Mouse (Mus musculus): ENCODE data around the gene Copz1. TPM values are rescaled to one million over a fixed set of nuclear protein-coding genes. Genes with fewer than 3 reads are reported as not detected.

Gene Copz1
- total RNA-seq, 2 experiments from 2014 or later = 114 TPM

DNA sequence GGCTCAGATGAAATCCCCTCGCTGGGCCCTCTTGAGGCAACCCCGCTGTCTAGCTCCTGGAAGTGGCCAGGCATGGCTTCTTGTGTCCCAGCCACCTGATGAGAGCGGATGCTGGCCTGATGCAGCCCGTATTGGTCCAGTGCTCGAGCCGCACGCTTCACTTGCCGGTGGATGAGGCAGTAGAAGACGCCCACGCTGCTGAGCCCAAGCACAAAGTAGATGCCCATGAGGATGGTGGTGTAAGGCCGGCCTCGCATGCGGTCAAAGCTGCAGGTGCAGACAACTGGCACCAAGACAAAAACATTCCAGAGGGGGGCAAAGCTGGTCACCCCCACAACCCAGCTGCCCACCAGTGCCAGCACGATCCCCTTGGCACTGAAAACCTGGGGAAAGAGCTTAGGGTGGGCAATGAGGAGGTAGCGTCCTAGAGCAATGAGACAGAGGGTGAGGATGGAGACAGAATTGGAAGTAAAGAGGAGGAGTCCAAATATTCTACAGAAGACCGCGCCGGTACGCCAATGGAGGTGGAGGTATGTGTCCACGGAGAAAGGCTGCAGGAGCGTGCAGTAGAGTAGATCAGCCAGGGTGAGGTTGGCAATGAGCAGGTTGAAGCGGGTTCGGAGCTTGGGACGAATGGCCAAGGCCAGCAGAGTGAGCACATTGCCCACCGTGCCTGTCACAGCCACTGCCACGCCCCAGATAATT, 36.5 kb downstream of the Copz1 start:
- no peak for DNase-seq

DNA sequence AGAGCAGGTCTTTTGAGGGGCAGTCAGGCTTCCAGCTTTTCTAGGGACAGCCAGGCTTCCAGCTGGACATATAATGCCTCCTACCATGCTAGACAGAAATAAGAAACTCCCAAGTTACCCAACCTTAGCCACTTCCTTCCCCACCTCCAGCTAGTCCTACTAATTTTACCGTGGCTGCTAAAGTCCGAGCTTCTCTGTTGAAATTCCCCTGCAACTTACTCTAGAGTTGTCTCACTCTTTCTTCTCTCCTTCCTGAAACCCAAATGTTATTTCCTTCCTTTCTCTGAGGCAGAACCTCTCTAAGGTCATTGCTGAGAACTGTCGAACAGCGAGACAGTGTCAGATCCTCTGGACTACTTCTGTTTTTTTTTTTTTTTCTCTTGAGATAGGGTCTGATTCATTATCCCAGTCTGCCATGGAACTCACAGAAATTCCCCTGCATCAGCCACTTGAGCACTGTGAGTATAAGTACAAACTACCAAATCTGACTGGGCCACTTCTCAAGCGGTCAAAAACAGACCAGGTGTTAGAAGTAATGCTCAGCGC, 37.9 kb downstream of the Copz1 start, which contains the start of gene Gpr84:
TSS of gene Gpr84 (minus strand) at position 248 of the 546 bp plus-strand sequence.
- no peak for DNase-seq

DNA sequence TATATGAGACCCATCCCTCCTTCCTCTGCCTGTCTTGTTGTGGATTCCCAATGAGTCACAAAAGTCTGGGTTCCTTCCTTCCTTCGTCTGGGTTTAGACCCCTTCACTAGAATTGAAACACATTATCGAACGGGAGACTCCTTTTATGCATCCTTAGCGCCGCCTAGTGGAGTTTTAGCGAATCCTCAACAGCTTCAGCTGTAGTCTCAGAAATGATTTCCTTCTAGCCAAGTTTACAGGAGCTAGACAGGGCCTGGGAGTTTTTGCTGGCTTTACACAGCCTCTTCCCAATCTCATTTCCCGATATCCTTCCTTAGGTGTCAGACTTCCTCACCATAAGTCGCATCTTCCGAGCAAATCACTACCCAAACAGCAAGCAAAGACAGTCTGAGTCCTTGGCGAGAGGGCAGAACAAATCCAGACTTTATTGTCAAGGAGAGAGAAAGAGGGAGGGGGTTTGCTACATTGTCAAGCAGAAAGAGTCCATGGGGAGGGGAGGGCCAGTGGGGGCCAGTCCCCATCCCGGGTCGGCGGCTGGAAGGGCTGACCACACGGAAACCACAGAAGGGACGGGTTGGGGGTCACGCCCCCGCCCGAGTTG, 41.1 kb downstream of the Copz1 start:
- DNase-seq = peak; percentile 65

DNA sequence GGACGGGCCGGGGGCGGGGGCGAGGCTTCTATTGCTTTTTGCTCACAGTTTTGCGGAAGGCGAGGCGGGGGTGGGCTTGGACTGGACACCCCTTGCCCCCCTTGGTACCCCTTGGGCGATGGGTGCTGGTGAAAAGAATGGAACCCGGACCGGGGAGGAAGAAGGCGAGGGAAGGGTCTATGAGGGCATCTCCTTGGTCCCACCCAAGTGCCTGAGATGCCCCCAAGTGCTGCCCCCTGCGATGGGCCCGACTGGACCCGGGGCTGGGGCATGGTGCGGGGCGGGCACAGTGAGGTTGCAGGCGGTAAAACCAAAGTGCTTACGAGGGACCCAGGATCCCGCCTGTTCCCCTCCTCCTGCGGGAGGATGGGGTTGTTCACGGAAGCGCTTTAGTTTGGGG, 41.7 kb downstream of the Copz1 start:
- DNase-seq = no peak

DNA sequence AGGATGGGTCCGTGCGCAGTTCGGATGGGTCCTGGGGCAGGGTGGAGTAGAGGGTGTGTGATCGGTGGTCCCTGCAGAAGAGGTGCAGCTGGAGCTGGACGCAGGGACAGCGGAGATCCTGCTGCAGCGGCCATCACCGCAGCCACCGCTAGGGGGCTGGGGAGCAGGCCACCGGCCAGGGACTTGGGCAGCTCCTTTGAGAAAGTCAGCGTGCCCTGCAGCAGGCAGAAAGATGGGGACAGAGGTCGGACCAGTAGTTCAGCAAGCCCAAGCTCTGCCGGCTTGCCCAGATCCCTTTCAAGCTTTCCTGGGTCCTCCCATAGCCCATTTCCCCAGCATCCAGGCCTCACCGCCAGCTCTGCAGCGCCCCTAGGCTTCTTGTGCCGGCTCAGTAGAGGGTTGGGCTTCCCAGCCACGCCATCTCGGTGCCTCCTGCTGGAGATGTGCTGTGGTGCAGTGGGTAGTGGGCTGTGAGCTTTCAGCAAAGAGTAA, 42.5 kb downstream of the Copz1 start:
- peak; percentile 91 for DNase-seq

DNA sequence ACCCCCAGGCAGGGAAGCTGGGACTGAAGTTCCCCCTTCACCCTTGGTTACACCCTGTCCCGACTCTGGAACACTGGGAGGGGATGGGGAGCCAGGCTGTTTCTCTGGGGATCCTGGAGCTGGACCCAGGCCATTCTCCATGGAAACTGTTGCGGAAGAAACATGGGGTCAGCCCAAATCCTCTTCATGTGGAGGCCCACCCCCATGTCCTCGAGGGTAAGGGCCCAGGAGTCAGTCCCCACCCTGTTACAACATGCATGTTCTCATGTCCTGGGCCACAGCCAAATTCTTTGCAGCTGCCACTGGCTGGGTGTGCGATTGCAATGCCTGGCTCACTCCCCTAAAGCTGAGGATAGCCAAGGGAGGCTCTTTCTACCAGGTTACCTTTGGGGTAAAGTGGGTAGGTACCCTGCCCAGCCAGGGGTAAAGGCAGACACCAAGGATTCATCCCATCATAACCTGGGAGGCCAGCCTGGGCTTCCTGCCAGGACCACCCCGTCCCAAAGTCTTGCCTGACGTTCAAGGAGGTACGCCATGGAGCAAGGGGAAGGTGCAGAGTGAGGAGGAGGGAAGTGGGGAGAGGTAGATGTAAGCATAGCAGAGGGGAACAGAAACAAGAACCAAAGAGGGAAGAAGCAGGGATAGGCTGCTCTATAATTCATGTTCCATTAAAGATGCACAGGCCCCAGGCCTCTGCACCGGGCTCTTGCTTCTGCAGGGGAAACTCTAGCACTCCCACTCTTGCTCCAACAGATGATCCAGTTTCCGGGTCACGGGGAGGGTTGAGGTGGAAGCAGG, 43.7 kb downstream of the Copz1 start:
- DNase-seq = peak; percentile 56

DNA sequence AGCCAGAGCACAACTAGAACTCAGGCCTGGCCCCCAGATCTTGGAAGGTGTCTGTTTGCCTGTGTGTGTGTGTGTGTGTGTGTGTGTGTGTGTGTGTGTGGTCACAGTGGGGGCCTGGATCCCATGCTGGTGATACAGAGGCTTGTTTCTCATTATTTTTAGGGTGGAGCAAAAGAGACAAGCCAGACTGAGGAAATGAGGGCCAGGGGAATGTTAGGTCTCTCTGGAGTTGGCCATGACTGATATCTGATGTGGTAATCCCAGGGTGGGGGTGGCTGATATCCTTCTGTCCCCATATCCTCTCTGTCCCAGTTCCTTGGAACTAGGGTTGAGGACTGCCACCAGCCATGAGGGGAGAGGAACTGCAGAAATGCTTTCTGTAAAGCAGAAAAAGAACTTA, 44.6 kb downstream of the Copz1 start:
- DNase-seq = no peak

DNA sequence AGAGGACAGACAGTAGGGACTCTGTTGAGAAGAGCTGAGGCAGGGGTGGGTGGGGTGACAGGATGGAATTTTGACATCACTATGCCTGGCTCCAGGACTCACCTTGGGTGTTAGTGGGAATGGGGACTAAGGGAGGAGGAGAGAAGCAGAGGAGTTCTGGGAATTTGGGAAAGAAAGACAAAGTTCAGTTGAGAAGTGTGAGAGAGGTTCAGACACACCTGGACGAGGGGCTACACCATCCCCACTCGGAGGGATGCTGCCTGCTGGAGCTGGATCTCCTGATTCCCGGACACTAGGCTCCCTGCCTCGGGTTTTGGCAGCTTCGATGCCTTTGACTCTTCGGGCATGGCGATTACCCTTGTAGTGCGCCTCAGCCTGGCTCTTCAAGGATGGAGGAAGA, 45.2 kb downstream of the Copz1 start:
- no peak for DNase-seq

DNA sequence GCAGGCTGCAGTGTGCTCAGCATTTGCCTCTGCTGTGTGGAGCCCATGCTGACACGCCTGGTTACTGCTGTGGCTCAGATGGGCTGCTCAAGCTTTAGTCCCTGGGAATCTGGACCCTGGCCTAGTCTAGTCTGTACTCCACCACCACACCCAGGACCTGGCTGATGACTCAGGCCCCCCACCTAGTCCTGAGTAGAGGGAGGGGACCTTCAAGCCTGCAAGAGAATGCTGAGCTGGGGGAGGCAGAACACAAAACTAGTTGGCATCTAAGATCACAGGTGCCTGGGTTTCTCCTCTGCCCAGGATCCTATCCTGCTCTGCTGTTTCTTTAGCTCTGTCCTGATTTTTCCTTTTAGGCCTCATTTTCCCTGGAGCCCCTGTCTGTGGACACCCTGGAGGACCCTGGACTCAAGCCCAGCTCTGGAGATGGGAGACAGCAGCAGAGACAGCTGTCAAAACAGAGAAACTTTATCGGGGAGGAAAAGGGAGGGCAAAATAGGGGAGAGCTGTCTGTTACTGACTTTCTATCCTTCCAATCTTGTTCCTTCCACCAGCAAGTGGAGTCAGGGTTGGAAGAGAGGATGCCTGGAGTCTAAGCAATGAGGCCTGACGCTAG, 45.8 kb downstream of the Copz1 start:
- no peak for DNase-seq

DNA sequence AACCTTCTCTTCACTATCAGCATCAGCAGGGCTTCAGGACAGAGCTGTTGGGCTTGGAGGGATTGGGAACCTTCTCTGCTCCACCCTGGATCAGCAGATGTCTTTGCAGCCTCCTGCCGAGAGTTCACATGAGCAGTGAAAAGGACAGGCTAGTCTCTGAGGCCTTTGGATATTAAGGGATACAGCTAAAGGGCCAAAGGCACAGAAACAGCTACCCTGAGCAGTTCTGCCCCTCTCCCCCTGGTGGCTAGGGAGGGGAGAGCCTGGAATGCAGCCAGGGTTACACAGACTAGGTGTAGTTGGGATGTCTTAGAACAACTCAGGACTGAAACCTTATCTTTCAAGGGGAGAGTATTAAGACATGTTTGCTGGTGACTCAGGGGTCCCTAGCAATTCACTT, 48.6 kb downstream of the Copz1 start:
- DNase-seq = peak; percentile 46

DNA sequence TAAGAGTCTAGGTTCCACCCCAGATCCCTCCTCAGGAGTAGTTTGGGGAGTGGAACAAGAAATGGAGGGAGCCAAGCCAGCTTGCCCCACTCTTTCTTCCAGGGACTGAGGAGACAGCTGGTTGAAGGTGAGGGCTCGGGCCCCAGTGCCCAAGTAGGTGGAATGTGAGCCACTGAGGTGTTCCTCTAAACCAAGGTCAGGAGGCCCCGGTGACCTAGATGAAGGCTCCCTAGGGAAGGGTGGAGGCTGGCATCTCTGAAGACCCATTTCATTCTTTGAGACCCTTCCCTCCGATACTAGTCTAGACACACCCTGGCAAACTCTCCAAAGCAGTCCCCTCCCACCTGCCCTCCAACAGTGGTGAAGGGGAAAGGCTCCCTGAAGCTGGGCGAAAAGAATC, 49.9 kb downstream of the Copz1 start:
- no peak for DNase-seq

DNA sequence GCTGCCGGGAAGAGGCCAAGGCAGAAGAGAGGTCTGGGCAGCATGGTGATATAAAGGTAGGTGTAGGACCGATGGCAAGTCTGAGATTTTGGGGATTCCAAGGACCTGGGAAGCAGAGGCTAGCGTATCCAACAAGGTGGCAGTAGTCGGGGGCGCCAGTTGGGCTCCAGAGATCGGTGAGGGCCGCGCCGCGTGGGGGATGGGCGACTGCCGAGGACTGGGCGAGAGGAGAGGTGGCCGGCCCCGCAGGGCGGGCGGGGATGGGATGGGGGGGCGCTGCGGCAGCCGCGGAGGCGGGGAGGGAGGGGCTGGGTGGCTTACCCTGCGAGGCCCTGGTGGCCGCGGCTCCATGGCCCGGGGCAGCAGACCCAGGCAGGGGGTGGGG, 50.5 kb downstream of the Copz1 start:
- no peak for DNase-seq

DNA sequence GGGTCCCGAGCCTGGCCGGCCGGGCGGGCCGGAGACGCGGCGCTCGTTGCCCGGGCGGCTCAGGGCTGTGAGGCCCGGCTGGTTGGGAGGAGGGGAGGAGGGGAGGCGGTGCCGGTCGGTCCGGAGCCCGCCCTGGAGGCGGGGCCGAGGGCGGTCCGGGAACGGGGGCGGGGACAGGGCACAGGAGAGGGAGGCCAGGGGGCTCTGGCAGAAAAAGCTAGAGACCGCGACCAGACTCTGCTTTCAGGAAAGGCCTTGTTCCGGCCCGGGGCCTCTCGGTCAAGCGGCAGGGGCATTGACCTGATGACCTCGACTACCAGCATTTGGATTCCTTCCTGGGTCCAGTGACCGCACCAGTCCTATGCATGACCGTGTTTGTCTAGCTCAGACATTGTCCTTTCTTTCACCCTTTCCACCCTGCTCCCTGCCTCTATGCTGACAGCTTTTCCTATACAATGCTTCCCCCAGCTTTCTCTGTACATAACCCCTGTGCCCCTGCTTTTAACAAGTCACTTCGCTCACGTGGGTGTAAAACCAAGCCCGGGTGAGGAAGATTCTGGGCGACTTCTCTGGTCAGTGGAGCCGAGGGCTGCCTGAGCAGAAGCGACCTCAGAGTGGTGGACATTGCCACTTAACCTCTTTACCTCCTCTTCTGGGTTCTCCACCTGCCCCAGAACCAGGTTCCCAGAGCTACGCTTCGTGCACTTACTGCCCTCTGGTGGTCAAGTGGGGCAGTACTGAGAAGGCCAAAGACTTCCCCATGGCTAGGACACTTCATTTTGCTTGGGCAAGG, 51.1 kb downstream of the Copz1 start:
- DNase-seq = peak; percentile 96

DNA sequence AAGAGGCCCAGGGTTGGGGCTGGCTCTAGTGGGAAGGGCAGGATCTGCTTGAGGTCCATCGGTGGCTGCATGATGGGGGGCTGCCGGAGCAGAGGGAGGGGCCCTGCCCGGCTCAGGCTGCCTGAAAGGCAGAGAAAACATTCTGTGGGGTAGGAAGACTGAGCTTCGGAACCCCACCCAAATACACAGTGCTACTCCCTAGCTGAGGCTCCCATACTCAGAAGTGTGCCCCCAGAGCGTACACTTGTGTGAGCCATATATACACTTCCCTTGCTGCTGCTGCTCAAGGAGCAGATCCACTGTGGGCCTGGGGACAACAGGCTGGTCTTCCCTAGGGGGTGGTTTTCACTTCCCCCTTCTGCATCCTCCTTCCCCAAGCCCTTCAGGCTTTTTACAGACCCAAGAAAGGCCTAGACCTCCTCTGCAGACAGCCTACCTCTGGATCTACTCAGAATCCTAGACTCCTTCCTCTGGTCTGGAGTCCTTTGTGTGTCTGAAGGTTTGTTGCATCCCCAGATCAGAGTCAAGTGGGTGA, 60.6 kb downstream of the Copz1 start:
- DNase-seq = no peak

DNA sequence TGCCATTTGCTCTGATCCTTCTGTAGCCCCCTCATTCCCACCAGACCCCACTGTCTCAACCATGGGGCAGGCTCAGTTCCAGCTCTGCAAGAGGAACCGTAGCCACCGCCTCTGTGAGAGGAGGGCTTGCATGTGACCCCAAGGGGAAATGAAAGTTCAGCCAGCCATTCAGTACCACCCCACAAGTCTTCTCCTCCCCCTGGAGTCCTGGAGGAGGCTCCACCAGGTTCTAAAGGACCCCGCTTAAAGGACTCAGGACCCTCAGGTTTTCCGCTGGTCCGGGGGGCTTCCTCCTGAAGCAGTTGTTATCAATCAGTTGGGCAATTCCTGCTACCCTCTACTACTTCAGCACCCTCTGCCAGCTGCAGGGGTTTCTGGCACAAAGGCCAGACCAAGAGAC, 61.2 kb downstream of the Copz1 start:
- no peak for DNase-seq

DNA sequence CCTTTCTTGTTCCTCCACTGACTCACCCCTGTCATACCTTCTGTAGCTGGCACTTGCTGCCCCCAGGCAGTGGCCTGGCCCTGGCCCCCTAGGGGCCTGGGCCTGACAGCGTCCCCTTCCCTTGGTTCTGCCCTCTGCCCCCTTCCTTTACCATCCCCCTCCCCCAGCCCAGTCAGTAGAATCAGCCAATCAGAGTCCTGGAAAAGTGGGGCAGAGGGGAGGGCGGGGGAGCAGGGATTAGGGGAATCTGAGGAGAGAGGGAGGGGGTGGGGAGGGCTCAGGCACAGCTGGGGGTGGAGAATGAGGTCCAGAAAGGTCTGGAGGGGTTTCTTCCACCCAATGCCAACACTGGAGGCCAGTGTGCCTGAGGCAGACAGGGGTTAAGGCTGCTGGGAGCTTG, 61.7 kb downstream of the Copz1 start:
- DNase-seq = no peak

DNA sequence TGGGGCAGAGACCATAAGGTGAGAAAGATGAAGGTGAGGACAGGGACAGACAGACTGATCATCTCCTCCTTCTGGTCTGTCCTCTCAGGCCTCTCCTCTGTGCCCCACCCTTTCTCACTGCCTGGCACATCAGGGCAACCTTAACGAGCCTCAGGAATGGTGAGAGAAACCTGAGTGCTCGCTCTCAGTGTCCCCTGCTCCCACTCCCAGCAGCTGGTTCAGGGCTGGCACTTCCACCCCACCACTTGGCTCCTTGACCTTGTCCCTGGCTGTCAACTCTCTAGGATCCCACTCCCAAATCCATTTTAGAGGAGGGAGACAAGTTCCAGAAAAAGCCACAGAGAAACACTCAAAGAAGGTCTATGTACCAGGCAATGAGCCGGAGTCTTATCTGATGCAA, 62.5 kb downstream of the Copz1 start:
- DNase-seq = no peak

DNA sequence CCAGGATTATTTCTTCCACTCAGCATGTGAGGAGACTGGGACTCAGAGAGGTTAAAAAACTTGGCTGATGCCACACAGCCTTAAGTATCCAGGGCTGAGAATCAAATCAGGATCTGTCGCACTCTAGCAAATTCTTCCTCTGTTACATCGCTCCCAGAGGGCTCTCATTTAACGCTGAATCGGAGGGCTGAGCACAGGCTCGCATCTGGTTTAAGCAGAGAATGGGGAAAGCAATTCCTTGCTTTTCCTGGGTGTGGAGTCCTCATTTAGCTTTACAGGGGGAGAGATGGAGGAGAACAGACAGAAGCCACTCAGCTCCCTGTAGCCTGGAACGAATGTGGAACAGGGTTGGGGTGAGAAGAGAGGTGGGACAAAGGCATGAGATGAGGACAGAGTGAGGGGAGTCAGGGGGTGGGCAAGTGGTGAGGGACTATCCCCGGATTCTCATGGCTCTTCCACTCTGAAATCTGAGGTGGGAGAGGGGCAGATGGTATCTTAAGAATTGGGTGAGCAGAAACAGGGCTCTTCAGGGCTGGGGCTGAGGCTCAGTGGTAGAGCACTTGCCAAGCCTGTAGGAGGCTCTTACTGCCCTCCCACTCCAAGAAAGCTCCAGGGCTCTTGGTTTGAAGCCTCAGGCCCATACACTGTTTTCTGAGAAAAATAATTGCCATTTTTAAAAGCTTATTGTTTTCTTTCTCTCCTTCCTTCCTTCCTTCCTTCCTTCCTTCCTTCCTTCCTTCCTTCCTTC, 63.1 kb downstream of the Copz1 start:
- no peak for DNase-seq

DNA sequence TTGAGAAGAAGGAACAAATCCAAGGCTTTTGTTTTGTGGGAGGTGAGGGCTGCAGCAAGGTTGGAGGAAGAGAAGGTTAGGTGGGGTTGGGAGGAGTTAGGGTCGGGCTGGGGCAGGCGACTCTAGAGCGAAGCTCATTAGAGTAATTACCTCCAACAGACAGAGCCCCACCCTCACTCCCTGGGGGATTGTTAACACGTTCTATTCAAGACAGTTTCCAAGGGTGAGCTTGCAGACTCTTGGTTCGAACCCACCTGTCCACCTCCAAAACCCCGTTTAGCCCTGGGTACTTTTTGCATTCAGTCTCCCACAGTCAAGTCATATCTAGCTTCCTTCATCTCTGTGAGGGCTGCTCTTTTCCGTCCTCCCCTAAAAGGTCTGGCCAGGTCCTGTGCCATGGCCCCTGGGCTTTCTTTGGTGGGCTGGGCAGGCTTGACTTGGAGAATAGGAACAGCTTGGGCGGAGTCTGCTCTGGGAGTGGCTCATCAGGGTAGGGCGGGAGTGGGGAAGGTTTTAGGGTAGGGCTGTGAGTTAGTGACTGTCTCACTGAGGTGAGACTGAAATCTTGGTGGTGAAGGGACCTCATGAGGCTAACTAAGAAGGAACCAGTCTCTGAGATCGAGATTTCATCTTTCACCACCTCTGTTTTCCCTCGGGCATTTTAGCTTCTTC, 64.6 kb downstream of the Copz1 start:
- DNase-seq = no peak

DNA sequence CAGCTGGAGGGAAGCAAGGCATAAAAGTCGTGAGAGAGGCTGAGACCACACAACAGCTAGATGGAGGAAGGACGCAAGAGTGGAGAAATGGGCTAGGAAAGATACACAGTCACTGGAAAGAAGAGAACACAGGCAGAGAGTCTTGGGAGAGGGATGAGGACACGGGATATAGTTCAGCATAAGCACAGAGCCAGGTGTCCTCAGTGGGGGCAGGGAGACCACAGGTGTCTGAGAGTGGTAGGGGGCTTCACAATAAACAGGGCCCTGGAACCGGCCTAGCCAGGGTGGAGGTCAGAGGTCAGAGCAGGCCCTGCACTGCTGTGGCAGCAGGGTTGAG, 66.3 kb downstream of the Copz1 start:
- DNase-seq = no peak

Measured in adrenal gland, postnatal 10 days (tissue).